Mouse (Mus musculus): ENCODE data around the gene Insl3. TPM values are rescaled to one million over a fixed set of nuclear protein-coding genes. Genes with fewer than 3 reads are reported as not detected.

Gene Insl3
- polyA plus RNA-seq, 1 experiment from 2014 or later: 1.9 TPM

- Histone ChIP-seq H3K9me3 (ENCODE audit: control insufficient read depth, low read length) (no peaks in the 10 kb centered on the region), H3K4me3 (ENCODE audit: low read depth, low read length) (no peak overlapping the region), H3K27ac (replicated peaks) (no peak overlapping the region), H3K4me2 (replicated peaks; ENCODE audit: low read depth) (no peak overlapping the region), H3K27me3 (ENCODE audit: control insufficient read depth, insufficient read depth, low read length) (no peaks in the 10 kb centered on the region), H3K9ac (ENCODE audit: low read length) (no peak overlapping the region), H3K36me3 (ENCODE audit: control insufficient read depth, insufficient read depth, low read length) (no peaks in the 10 kb centered on the region), H3K4me1 (replicated peaks; ENCODE audit: control insufficient read depth, insufficient read depth) (no peaks in the 10 kb centered on the region)
- ATAC-seq (ENCODE audit: low FRiP score, low TSS enrichment) (no peak), DNase-seq (ENCODE audit: low spot score) (no peak)
- no peak for TF ChIP-seq CTCF (IDR thresholded peaks at IDR 0.05; ENCODE audit: low read depth)
- WGBS: 68% methylated on average over 12 of the region's 12 CpGs
These were observed 28.1 kb downstream of the Insl3 start for GRCm38 (mm10) chr8:71717096-71717495.

GRCm38 (mm10) chr8:71718252-71718651 is 29.2 kb downstream of the Insl3 start:
- Histone ChIP-seq H3K27me3 (ENCODE audit: control insufficient read depth, insufficient read depth, low read length) (no peaks in the 10 kb centered on the region), H3K4me1 (replicated peaks; ENCODE audit: control insufficient read depth, insufficient read depth) (no peaks in the 10 kb centered on the region), H3K9me3 (ENCODE audit: control insufficient read depth, low read length) (no peaks in the 10 kb centered on the region), H3K9ac (ENCODE audit: low read length) (no peak overlapping the region), H3K27ac (replicated peaks) (no peak overlapping the region), H3K4me2 (replicated peaks; ENCODE audit: low read depth) (no peak overlapping the region), H3K4me3 (ENCODE audit: low read depth, low read length) (no peak overlapping the region), H3K36me3 (ENCODE audit: control insufficient read depth, insufficient read depth, low read length) (no peaks in the 10 kb centered on the region)
- DNase-seq (ENCODE audit: low spot score) (no peak), ATAC-seq (ENCODE audit: low FRiP score, low TSS enrichment) (no peak)
- WGBS: 42% methylated on average over 3 of the region's 3 CpGs
- no peak for TF ChIP-seq EP300 (optimal IDR thresholded peaks at IDR 0.05)
- TF ChIP-seq CTCF (IDR thresholded peaks at IDR 0.05; ENCODE audit: low read depth): no peak

- Histone ChIP-seq H3K36me3 (ENCODE audit: control insufficient read depth, insufficient read depth, low read length) (no peaks in the 10 kb centered on the region), H3K4me1 (replicated peaks; ENCODE audit: control insufficient read depth, insufficient read depth) (no peaks in the 10 kb centered on the region), H3K4me3 (ENCODE audit: low read depth, low read length) (no peak overlapping the region), H3K9me3 (ENCODE audit: control insufficient read depth, low read length) (no peaks in the 10 kb centered on the region), H3K27me3 (ENCODE audit: control insufficient read depth, insufficient read depth, low read length) (no peaks in the 10 kb centered on the region), H3K9ac (ENCODE audit: low read length) (no peak overlapping the region), H3K27ac (replicated peaks) (no peak overlapping the region), H3K4me2 (replicated peaks; ENCODE audit: low read depth) (no peak overlapping the region)
- no peak for TF ChIP-seq EP300 (optimal IDR thresholded peaks at IDR 0.05)
- no peak for TF ChIP-seq CTCF (IDR thresholded peaks at IDR 0.05; ENCODE audit: low read depth)
- peak; percentile 61 for DNase-seq (ENCODE audit: low spot score)
- WGBS: 43% methylated on average over 4 of the region's 4 CpGs
- peak; percentile 33 for ATAC-seq (ENCODE audit: low FRiP score, low TSS enrichment)
These were observed 30.2 kb downstream of the Insl3 start for GRCm38 (mm10) chr8:71719218-71719617.

GRCm38 (mm10) chr8:71719928-71720457 is 31.0 kb downstream of the Insl3 start:
- TF ChIP-seq CTCF (IDR thresholded peaks at IDR 0.05; ENCODE audit: low read depth) (no peak), EP300 (optimal IDR thresholded peaks at IDR 0.05) (no peak)
- 46% methylated on average over 7 of the region's 7 CpGs for WGBS
- no peak for DNase-seq (ENCODE audit: low spot score)

GRCm38 (mm10) chr8:71723047-71723551 is 34.1 kb downstream of the Insl3 start:
- WGBS: 69% methylated on average over 14 of the region's 14 CpGs
- Histone ChIP-seq H3K27me3 (ENCODE audit: control insufficient read depth, insufficient read depth, low read length) (no peaks in the 10 kb centered on the region), H3K9me3 (ENCODE audit: control insufficient read depth, low read length) (no peaks in the 10 kb centered on the region), H3K36me3 (ENCODE audit: control insufficient read depth, insufficient read depth, low read length) (no peaks in the 10 kb centered on the region), H3K4me1 (replicated peaks; ENCODE audit: control insufficient read depth, insufficient read depth) (peaks cover 2% of the 10 kb centered on the region; the same call in 1 of the 2 replicates), H3K27ac (replicated peaks) (no peak overlapping the region), H3K4me3 (ENCODE audit: low read depth, low read length) (no peak overlapping the region), H3K9ac (ENCODE audit: low read length) (no peak overlapping the region), H3K4me2 (replicated peaks; ENCODE audit: low read depth) (no peak overlapping the region)
- ATAC-seq (ENCODE audit: low FRiP score, low TSS enrichment): no peak
- DNase-seq (ENCODE audit: low spot score): no peak
- TF ChIP-seq CTCF (IDR thresholded peaks at IDR 0.05; ENCODE audit: low read depth) (no peak), EP300 (optimal IDR thresholded peaks at IDR 0.05) (no peak)

More at GRCm38 (mm10) chr8:71719928-71720457, 31.0 kb downstream of the Insl3 start:
- H3K9me3 ChIP-seq (ENCODE audit: control insufficient read depth, low read length): no peaks in the 10 kb centered on the region
- peaks cover under 1% of the 10 kb centered on the region; the same call in 1 of the 2 replicates for H3K4me1 ChIP-seq (replicated peaks; ENCODE audit: control insufficient read depth, insufficient read depth)
- H3K4me2 ChIP-seq (replicated peaks; ENCODE audit: low read depth): no peak overlapping the region
- no peak overlapping the region for H3K27ac ChIP-seq (replicated peaks)
- no peaks in the 10 kb centered on the region for H3K36me3 ChIP-seq (ENCODE audit: control insufficient read depth, insufficient read depth, low read length)
- no peak for ATAC-seq (ENCODE audit: low FRiP score, low TSS enrichment)
- H3K9ac ChIP-seq (ENCODE audit: low read length): no peak overlapping the region
- H3K27me3 ChIP-seq (ENCODE audit: control insufficient read depth, insufficient read depth, low read length): no peaks in the 10 kb centered on the region
- H3K4me3 ChIP-seq (ENCODE audit: low read depth, low read length): no peak overlapping the region

- WGBS: 55% methylated on average over 4 of the region's 4 CpGs
- ATAC-seq (ENCODE audit: low FRiP score, low TSS enrichment) (no peak), DNase-seq (ENCODE audit: low spot score) (no peak)
- no peak for TF ChIP-seq EP300 (optimal IDR thresholded peaks at IDR 0.05)
- TF ChIP-seq CTCF (IDR thresholded peaks at IDR 0.05; ENCODE audit: low read depth): no peak
- Histone ChIP-seq H3K27me3 (ENCODE audit: control insufficient read depth, insufficient read depth, low read length) (no peaks in the 10 kb centered on the region), H3K9me3 (ENCODE audit: control insufficient read depth, low read length) (no peaks in the 10 kb centered on the region), H3K4me3 (ENCODE audit: low read depth, low read length) (no peak overlapping the region), H3K4me1 (replicated peaks; ENCODE audit: control insufficient read depth, insufficient read depth) (peaks cover 2% of the 10 kb centered on the region), H3K9ac (ENCODE audit: low read length) (no peak overlapping the region), H3K36me3 (ENCODE audit: control insufficient read depth, insufficient read depth, low read length) (no peaks in the 10 kb centered on the region), H3K4me2 (replicated peaks; ENCODE audit: low read depth) (no peak overlapping the region), H3K27ac (replicated peaks) (0 out of 2 replicates have a peak overlapping the region, but pooled peaks have one; percentile 30)
These were observed 35.4 kb downstream of the Insl3 start for GRCm38 (mm10) chr8:71724389-71724788.

Data from stomach, postnatal 0 days (tissue).